Mouse (Mus musculus): ENCODE results near the gene Ppp1r15a. TPM values are rescaled to one million over a fixed set of nuclear protein-coding genes. Genes with fewer than 3 reads are reported as not detected.

Gene Ppp1r15a
- total and polyA plus RNA-seq, 2 experiments: 4.3 to 14.9 TPM

DNA sequence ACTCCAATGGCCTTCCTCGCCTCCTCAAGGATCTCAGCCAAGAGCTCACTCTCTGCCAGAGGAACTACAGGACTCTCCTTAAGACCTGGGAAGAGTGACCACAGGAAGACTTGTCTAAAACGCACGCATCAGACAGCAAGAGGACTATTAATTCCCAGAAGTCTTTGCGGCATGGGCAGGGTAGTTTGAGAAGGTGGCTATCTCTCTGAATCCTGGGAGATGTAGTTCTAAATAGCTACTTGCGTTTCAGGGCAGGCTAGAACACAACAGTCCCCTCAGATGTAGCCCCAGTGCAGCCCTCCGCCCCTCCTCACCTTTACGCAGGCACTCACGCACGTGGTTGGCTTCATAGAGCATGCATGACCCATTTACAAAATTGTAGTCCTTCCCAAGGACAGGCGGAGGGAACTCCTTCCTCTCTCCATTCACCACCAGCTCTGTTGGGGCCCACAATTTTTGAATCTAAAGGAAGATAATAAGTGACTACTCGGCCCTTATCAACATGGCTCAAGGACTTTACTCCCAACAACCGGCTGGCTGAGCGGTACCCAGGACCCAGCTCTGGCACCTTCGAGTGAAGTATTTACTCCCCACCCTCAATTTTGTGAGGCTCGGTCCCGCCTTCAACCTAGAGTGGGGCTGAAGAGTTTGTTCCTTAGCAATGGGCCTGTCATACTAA, 50.6 kb downstream of the Ppp1r15a start:
- WGBS: 87% methylated on average over 16 of the region's 16 CpGs
- Histone ChIP-seq H3K27me3 (ENCODE audit: control insufficient read depth, insufficient read depth, low read length) (no peaks in the 10 kb centered on the region), H3K4me1 (ENCODE audit: control insufficient read depth, insufficient read depth, low read length) (no peaks in the 10 kb centered on the region; the same call in 1 of the 2 replicates), H3K36me3 (ENCODE audit: control insufficient read depth, insufficient read depth, low read length) (peaks cover 44% of the 10 kb centered on the region), H3K27ac (replicated peaks; ENCODE audit: insufficient read depth, low read depth, low read length) (no peak overlapping the region), H3K4me3 (ENCODE audit: insufficient read depth, low read depth, low read length) (no peak overlapping the region), H3K9ac (ENCODE audit: low read depth, low read length) (no peak overlapping the region), H3K79me2 (ENCODE audit: control insufficient read depth, insufficient read depth, low read length) (no peaks in the 10 kb centered on the region)
- no peak for DNase-seq (ENCODE audit: extremely low read depth, low read depth, low spot score)
- TF ChIP-seq POLR2A (IDR thresholded peaks at IDR 0.05; ENCODE audit: extremely low read depth, insufficient read depth, low read length) (no peak), CTCF (IDR thresholded peaks at IDR 0.05; ENCODE audit: low read depth, low read length) (no peak)

Other genes starting within 250 kb of the Ppp1r15a start
Only the 30 nearest of the 34 such genes appear.
- gene Hrc, start 191.0 kb downstream of the Ppp1r15a start, total RNA-seq (2014; rRNA removed): 0.28 TPM in 1 of 2 replicates, not detected in the other
- not detected in 2 replicates for gene Hrc, start 191.0 kb downstream of the Ppp1r15a start, polyA plus RNA-seq (2012; rRNA removed)
- 0.07 TPM in 1 of 2 replicates, not detected in the other for gene Ppfia3, start 159.2 kb downstream of the Ppp1r15a start, total RNA-seq (2014; rRNA removed)
- gene Ppfia3, start 159.2 kb downstream of the Ppp1r15a start, polyA plus RNA-seq (2012; rRNA removed): 0.14 TPM in 1 of 2 replicates, not detected in the other
- gene Lin7b, start 155.7 kb downstream of the Ppp1r15a start, total RNA-seq (2014; rRNA removed): not detected in 2 replicates
- gene Lin7b, start 155.7 kb downstream of the Ppp1r15a start, polyA plus RNA-seq (2012; rRNA removed): not detected in 2 replicates
- gene Snrnp70, start 130.5 kb downstream of the Ppp1r15a start, total RNA-seq (2014; rRNA removed): 43.3 and 46.4 TPM in 2 replicates
- 59.2 and 101 TPM in 2 replicates for gene Snrnp70, start 130.5 kb downstream of the Ppp1r15a start, polyA plus RNA-seq (2012; rRNA removed)
- gene Kcna7, start 120.6 kb downstream of the Ppp1r15a start, total RNA-seq (2014; rRNA removed): under 0.01 TPM in 1 of 2 replicates, not detected in the other
- gene Kcna7, start 120.6 kb downstream of the Ppp1r15a start, polyA plus RNA-seq (2012; rRNA removed): not detected in 2 replicates
- gene Ntf5, start 112.6 kb downstream of the Ppp1r15a start, total RNA-seq (2014; rRNA removed): 0.13 TPM in 1 of 2 replicates, not detected in the other
- gene Ntf5, start 112.6 kb downstream of the Ppp1r15a start, polyA plus RNA-seq (2012; rRNA removed): 0.04 TPM in 1 of 2 replicates, not detected in the other
- not detected in 2 replicates for gene Lhb, start 105.4 kb downstream of the Ppp1r15a start, total RNA-seq (2014; rRNA removed)
- gene Lhb, start 105.4 kb downstream of the Ppp1r15a start, polyA plus RNA-seq (2012; rRNA removed): not detected in 2 replicates
- 1.2 TPM in 2 replicates for gene Gys1, start 91.4 kb downstream of the Ppp1r15a start, total RNA-seq (2014; rRNA removed)
- gene Gys1, start 91.4 kb downstream of the Ppp1r15a start, polyA plus RNA-seq (2012; rRNA removed): 2.6 and 4.8 TPM in 2 replicates
- 8.9 and 12.3 TPM in 2 replicates for gene Ruvbl2, start 88.2 kb downstream of the Ppp1r15a start, total RNA-seq (2014; rRNA removed)
- 18.4 and 28.8 TPM in 2 replicates for gene Ruvbl2, start 88.2 kb downstream of the Ppp1r15a start, polyA plus RNA-seq (2012; rRNA removed)
- 3,170 and 4,966 TPM in 2 replicates for gene Ftl1, start 66.4 kb downstream of the Ppp1r15a start, total RNA-seq (2014; rRNA removed)
- 12,947 and 13,613 TPM in 2 replicates for gene Ftl1, start 66.4 kb downstream of the Ppp1r15a start, polyA plus RNA-seq (2012; rRNA removed)
- 19.5 and 23.8 TPM in 2 replicates for gene Bax, start 59.4 kb downstream of the Ppp1r15a start, total RNA-seq (2014; rRNA removed)
- gene Bax, start 59.4 kb downstream of the Ppp1r15a start, polyA plus RNA-seq (2012; rRNA removed): 49.8 and 62.0 TPM in 2 replicates
- 0.07 and 0.18 TPM in 2 replicates for gene Tulp2, start 44.4 kb downstream of the Ppp1r15a start, total RNA-seq (2014; rRNA removed)
- 0.30 and 0.31 TPM in 2 replicates for gene Tulp2, start 44.4 kb downstream of the Ppp1r15a start, polyA plus RNA-seq (2012; rRNA removed)
- gene Gm45808, start 39.5 kb downstream of the Ppp1r15a start, total RNA-seq (2014; rRNA removed): 1.3 and 5.7 TPM in 2 replicates
- 0.28 and 1.5 TPM in 2 replicates for gene Gm45808, start 39.5 kb downstream of the Ppp1r15a start, polyA plus RNA-seq (2012; rRNA removed)
- gene Dhdh, start 37.5 kb downstream of the Ppp1r15a start, total RNA-seq (2014; rRNA removed): 73.7 and 79.3 TPM in 2 replicates
- 37.2 and 37.7 TPM in 2 replicates for gene Dhdh, start 37.5 kb downstream of the Ppp1r15a start, polyA plus RNA-seq (2012; rRNA removed)
- gene Nucb1, start 15.9 kb downstream of the Ppp1r15a start, total RNA-seq (2014; rRNA removed): 68.1 and 84.8 TPM in 2 replicates
- gene Nucb1, start 15.9 kb downstream of the Ppp1r15a start, polyA plus RNA-seq (2012; rRNA removed): 307 and 310 TPM in 2 replicates
- gene Plekha4, start 62 bp upstream of the Ppp1r15a start, total RNA-seq (2014; rRNA removed): 0.55 and 0.60 TPM in 2 replicates
- gene Plekha4, start 62 bp upstream of the Ppp1r15a start, polyA plus RNA-seq (2012; rRNA removed): 1.00 and 1.8 TPM in 2 replicates
- gene Hsd17b14, start 28.6 kb upstream of the Ppp1r15a start, total RNA-seq (2014; rRNA removed): not detected in 2 replicates
- gene Hsd17b14, start 28.6 kb upstream of the Ppp1r15a start, polyA plus RNA-seq (2012; rRNA removed): not detected in 2 replicates
- 14.7 and 18.1 TPM in 2 replicates for gene Bcat2, start 43.9 kb upstream of the Ppp1r15a start, total RNA-seq (2014; rRNA removed)
- 41.0 and 54.5 TPM in 2 replicates for gene Bcat2, start 43.9 kb upstream of the Ppp1r15a start, polyA plus RNA-seq (2012; rRNA removed)
- gene Fgf21, start 89.2 kb upstream of the Ppp1r15a start, total RNA-seq (2014; rRNA removed): 0.94 and 1.0 TPM in 2 replicates
- 3.7 and 4.3 TPM in 2 replicates for gene Fgf21, start 89.2 kb upstream of the Ppp1r15a start, polyA plus RNA-seq (2012; rRNA removed)
- not detected in 2 replicates for gene Fut1, start 91.0 kb upstream of the Ppp1r15a start, total RNA-seq (2014; rRNA removed)
- gene Fut1, start 91.0 kb upstream of the Ppp1r15a start, polyA plus RNA-seq (2012; rRNA removed): 0.15 and 0.21 TPM in 2 replicates
- 0.09 TPM in 1 of 2 replicates, not detected in the other for gene Izumo1, start 95.5 kb upstream of the Ppp1r15a start, total RNA-seq (2014; rRNA removed)
- 0.04 and 0.13 TPM in 2 replicates for gene Izumo1, start 95.5 kb upstream of the Ppp1r15a start, polyA plus RNA-seq (2012; rRNA removed)
- gene Rasip1, start 101.2 kb upstream of the Ppp1r15a start, total RNA-seq (2014; rRNA removed): 2.3 and 4.3 TPM in 2 replicates
- gene Rasip1, start 101.2 kb upstream of the Ppp1r15a start, polyA plus RNA-seq (2012; rRNA removed): 3.6 and 5.1 TPM in 2 replicates
- gene Mamstr, start 113.7 kb upstream of the Ppp1r15a start, total RNA-seq (2014; rRNA removed): 0.07 and 0.09 TPM in 2 replicates
- 0.10 and 0.19 TPM in 2 replicates for gene Mamstr, start 113.7 kb upstream of the Ppp1r15a start, polyA plus RNA-seq (2012; rRNA removed)
- gene Fut2, start 140.1 kb upstream of the Ppp1r15a start, total RNA-seq (2014; rRNA removed): 0.18 TPM in 1 of 2 replicates, not detected in the other
- gene Fut2, start 140.1 kb upstream of the Ppp1r15a start, polyA plus RNA-seq (2012; rRNA removed): 0.05 and 0.14 TPM in 2 replicates
- gene Ntn5, start 157.8 kb upstream of the Ppp1r15a start, total RNA-seq (2014; rRNA removed): not detected in 2 replicates
- not detected in 2 replicates for gene Ntn5, start 157.8 kb upstream of the Ppp1r15a start, polyA plus RNA-seq (2012; rRNA removed)
- not detected in 2 replicates for gene Sec1, start 168.1 kb upstream of the Ppp1r15a start, total RNA-seq (2014; rRNA removed)
- not detected in 2 replicates for gene Sec1, start 168.1 kb upstream of the Ppp1r15a start, polyA plus RNA-seq (2012; rRNA removed)
- 0.09 and 0.13 TPM in 2 replicates for gene Car11, start 173.6 kb upstream of the Ppp1r15a start, total RNA-seq (2014; rRNA removed)
- gene Car11, start 173.6 kb upstream of the Ppp1r15a start, polyA plus RNA-seq (2012; rRNA removed): 0.59 and 1.6 TPM in 2 replicates
- gene Dbp, start 178.8 kb upstream of the Ppp1r15a start, total RNA-seq (2014; rRNA removed): 93.0 and 110 TPM in 2 replicates
- 8.6 and 17.0 TPM in 2 replicates for gene Dbp, start 178.8 kb upstream of the Ppp1r15a start, polyA plus RNA-seq (2012; rRNA removed)
- gene Rpl18, start 189.2 kb upstream of the Ppp1r15a start, total RNA-seq (2014; rRNA removed): 436 and 542 TPM in 2 replicates
- 366 and 534 TPM in 2 replicates for gene Rpl18, start 189.2 kb upstream of the Ppp1r15a start, polyA plus RNA-seq (2012; rRNA removed)
- gene Sphk2, start 191.7 kb upstream of the Ppp1r15a start, total RNA-seq (2014; rRNA removed): 13.4 and 15.2 TPM in 2 replicates
- gene Sphk2, start 191.7 kb upstream of the Ppp1r15a start, polyA plus RNA-seq (2012; rRNA removed): 62.9 and 80.1 TPM in 2 replicates

Data from liver, adult 2 months (tissue).